Mouse (Mus musculus) adipocyte (in vitro differentiated cells): ENCODE results near the gene Slit3.

Source experiments
- DNase-seq: peaks from one replicate; pipeline ENCODE4 v3.0.0-alpha.2; 2016; ENCODE audit warnings: low spot score

Slit3 gene

DNA sequence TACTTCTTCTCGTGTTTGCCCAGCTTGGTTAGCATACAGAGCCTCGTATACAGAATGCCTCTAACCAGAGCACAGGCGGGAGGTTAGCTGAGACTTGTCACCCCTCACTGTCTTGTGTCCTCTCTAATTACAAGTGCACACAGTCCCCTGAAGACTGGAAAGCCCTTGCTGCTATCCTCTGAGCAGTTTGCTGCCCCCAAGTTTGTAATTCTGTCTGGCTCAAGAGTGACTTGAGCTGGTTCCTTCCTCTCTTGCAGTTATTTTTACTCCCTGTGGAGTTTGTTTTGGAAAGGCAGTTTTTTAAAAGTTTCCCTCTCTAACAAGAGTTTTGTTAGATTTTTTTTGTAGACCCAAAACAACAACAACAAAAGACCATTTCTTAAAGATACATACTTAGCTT lies 285.0 kb downstream of the Slit3 start:
- DNase-seq, result no peak

GRCm38 (mm10) chr11:35406522-35406921 lies 285.5 kb downstream of the Slit3 start:
- DNase-seq, result peak; percentile 18

DNA sequence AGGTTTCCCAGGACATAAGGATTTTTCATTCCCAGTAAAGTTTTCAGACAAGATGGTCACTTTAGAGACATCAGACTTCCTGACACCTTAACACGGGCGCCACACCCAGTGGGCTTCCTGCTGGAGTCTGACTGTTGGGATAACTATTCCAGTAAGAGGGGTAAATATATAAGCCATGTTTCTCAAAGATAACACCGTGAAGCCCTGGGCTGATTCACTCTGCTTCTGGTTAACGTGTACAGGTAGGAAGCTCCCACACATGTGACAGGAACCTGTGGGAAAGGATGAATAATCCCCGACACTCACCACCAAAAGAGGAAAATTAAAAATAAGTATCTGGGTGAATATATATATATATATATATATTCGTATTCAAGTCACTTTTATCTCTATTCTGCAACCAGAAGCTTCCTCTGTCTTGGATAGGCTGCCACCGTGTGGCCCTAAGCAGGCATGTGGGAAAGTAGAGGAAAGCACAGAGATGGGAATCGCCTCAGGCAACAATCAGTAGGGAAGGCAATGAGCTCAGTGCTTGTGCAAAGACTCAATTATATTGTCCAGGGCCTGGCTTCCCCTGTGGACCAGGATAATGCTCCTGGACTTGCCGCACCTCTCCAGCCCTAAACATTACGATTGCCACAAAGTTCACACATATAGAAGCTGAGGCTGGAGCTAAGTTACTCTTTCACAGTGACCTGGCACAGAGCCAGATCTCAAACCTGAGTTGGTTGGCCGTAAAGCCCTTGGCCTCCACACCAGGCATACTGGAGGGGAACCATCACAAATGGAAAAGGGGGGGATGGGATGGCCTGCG lies 286.5 kb downstream of the Slit3 start:
- peak; percentile 87 for DNase-seq

DNA sequence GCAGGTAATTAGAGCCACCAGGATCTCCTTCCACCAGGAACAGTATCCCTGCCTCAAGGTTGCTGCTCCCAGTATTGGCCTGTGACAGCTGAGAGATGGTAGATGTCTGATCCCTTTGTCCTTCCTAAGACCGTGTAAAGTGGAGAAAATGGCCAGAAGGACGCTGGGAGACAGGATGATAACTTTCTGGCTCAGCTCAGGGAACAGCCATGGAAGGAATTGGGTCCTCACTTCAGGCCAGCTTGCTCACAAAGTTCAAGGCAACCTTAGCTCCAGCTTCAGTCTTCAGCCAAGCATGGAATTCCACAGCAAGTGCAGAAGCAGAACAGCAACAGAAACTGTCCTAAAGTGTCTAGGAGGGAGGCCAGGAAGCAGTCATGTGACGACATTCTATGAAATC lies 289.4 kb downstream of the Slit3 start:
- DNase-seq, result peak; percentile 32

DNA sequence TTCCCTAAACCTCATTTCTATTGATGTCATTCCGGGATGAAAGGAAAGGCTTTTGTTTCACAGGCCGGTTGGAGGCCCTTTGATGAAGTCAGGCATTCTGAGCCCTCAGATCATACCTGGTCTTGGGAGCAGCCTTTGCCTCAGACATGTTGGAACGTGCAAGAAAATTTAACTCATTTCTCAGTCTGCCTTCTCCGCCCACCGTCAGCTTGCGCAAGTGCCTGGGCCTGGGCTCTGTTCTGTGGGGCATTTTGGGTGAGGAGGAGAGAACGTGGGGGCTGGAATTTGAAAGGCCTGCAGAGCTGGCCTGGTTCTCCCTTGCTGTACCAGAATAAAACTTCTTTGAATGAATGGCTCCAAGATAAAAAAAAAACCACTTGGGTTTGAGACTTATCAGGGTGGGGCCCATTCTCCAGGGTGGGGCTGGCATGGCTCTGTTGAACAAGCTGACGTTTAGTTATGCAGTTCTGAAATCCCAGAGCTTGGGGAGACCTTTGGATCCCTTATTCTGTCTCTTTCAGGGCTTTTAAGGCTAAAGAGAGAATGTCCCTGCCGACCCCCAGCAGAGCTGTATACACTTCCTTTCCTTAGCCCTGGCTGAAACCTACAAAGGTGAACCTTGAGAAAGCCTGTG lies 294.9 kb downstream of the Slit3 start:
- no peak for DNase-seq

DNA sequence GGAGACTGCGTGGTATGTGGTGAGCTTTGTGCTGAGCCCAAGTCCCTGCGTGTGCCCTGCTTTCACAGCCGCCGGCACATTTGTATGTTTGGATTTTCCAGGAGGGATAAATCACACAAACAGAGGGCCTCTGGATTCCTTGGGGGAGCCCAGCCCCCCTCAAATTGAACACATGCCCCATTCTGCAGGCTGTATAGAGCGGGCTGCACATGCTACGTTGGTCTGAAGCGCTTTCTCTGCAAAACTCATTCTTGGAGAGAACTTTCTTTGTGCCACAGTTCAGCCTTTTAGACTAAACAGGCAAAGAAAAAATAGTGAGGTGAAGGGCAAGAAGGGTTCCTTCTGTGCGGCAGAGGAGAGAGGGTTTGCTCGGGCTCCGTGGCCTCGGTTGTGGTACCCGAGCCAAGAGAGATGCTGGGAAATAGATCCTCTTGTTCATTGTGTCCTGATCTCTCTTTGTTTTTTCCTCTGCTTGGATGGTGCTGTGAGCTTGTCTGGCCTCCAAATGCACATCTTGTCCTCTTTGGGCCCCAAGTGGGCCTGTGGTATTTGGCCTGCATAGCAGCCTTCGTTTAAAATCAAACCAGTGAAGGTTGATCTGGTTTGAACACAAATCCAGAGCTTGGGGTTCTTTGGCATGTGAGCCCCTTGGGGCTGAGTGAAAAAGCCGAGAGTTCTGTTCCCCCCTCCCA lies 295.5 kb downstream of the Slit3 start:
- DNase-seq, result no peak

- no peak for DNase-seq
Measured at GRCm38 (mm10) chr11:35417911-35418552, 297.0 kb downstream of the Slit3 start.

DNA sequence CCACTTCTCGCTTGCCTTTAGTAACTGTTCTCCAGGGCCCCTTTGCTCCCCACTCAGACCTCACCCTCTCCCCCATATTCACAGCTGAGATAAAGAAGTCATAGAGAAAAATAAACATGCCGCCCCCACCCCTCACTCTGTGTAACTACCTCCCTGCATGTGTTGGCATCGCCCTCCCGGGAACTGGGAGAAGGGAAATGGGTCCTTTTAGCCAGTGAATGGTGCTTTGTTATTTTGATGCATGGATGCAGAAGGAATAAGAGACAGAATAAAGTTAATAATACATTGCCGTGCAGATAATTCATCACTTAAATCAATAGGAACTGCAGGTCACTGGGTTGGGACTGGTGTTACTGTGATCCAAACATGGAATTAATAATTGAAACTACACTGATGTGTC lies 298.0 kb downstream of the Slit3 start:
- no peak for DNase-seq

DNA sequence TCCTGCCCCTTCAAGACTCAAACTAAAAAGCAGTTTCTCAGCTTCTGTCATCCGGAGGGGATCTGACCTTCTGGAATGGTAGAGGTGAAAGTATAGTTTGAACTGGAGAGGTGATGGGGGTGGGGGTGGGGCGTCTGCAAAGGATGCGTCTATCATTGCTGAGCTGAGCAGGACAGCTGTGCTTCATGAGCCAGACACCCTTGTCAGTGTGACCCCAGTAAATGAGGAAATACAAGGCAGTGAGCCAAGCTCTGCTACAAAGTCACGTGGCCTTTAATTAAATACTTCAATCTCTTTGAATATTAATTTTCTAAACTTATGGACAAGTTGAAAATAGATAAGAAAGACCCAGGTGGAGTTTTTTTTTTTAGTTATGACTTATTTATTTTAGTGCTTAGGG lies 300.7 kb downstream of the Slit3 start:
- no peak for DNase-seq

- DNase-seq, result no peak
Measured at GRCm38 (mm10) chr11:35428036-35428435, 307.0 kb downstream of the Slit3 start.

GRCm38 (mm10) chr11:35431130-35431529 lies 310.1 kb downstream of the Slit3 start:
- DNase-seq, result no peak

DNA sequence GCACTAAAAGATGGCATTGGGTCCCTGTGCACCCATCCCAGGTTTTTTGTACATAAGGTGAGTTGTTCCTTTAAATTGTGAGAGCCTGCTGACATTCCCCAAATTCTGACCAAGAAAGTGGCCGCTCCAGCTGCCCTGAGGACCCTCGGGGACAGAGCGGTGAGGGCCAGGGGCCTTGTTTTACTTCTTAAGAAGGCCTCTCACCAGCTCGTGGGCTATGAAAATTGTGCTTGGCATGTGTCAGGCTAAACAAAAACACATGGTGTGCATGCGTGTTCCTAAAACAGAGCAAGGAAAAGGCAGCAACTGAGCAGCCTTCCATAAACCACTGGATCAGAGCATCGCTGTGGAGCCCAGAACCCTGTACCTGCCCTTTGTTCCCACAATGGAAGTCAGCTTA lies 316.5 kb downstream of the Slit3 start:
- no peak for DNase-seq

- DNase-seq, result no peak
Measured at GRCm38 (mm10) chr11:35440186-35440585, 319.2 kb downstream of the Slit3 start.

GRCm38 (mm10) chr11:35444489-35445100 lies 323.6 kb downstream of the Slit3 start:
- no peak for DNase-seq

DNA sequence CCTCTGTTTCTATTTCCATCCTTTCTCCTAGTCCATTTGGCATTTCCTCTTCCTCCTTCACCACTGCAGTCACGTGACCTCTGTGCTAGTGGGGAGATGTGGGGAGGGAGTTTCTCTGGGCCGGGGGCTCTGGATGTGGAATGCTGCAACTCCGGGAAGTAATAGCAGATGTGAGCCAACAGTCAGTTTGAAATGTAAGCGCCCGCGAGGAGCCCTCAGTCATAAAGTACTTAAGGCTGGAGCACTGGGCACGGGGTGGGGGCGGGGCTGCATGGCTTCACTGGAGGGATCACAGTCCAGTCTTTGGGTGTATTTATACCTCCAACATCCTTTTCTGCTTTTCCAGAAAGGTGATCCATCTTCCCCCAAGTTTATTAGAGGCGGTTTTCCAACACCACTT lies 326.9 kb downstream of the Slit3 start:
- no peak for DNase-seq

DNA sequence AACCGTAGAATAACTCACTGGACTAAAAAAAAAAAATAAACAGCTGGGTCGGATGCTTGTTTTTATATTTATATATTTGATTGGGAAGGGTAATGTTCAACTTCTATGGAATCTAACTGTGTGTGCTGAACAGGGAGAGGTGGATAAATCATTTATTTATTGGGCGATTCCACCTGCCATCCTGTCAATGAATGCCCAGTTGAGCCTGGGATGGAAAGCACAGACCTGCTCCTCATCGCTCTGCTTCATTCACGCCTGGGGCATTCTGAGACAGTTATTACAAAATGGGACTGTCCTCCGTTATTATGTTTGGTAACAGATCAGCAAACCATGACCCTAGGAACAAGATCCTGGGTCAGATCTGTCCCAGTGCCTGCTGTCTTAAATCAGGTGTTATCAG lies 328.2 kb downstream of the Slit3 start:
- no peak for DNase-seq

GRCm38 (mm10) chr11:35451636-35452035 lies 330.6 kb downstream of the Slit3 start:
- DNase-seq, result peak; percentile 73

- peak; percentile 9 for DNase-seq
Measured at GRCm38 (mm10) chr11:35452413-35452812, 331.4 kb downstream of the Slit3 start.

- DNase-seq, result peak; percentile 18
Measured at GRCm38 (mm10) chr11:35454191-35454725, 333.2 kb downstream of the Slit3 start.

- DNase-seq, result no peak
Measured at GRCm38 (mm10) chr11:35454781-35455180, 333.8 kb downstream of the Slit3 start.

- no peak for DNase-seq
Measured at GRCm38 (mm10) chr11:35458068-35458467, 337.0 kb downstream of the Slit3 start.

DNA sequence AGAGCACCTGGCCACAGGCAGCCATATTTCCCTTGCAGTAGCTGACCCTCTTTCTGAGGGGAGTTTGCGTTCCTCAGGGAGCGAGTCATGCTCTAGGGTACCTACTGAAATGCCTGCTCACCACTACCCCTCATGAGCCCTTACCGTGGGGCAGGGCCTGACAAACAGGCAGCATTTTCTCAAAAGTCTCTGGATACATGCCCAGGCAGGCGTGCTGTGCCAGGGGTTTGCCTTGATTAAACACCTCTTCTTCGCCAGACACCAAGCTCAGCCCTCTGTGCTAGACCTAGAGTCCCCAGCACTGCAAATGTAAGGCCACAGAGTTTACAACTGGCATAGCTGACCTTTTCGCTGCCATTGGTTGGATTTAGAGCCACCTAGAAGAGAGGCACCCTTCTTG lies 345.7 kb downstream of the Slit3 start:
- peak; percentile 33 for DNase-seq
